Mouse (Mus musculus): ENCODE data around the gene Amn1. TPM values are rescaled to one million over a fixed set of nuclear protein-coding genes. Genes with fewer than 3 reads are reported as not detected.
"Not testable (repeated sequence)": the region's sequence is repeated elsewhere in the genome, so short reads cannot be mapped to it uniquely, and the experiment has no call there.

The Amn1 gene
- 10 to 100 TPM; 31.4 to 32.4 TPM for total RNA-seq (2021)
- long read RNA-seq, experiment 1, partial matches to known transcripts, result 0 of 10 reads
- long read RNA-seq, experiment 1, other reads (novel, unspliced or antisense), result 7 of 10 reads
- long read RNA-seq, experiment 2, full-length matches to known transcripts, result 27 of 44 reads
- long read RNA-seq, experiment 2, partial matches to known transcripts, result 1 of 44 reads
- long read RNA-seq, experiment 2, other reads (novel, unspliced or antisense), result 16 of 44 reads

- peak; percentile 92 to 98 for DNase-seq (ENCODE audit: low spot score in 2 of 2)
These were observed at the start of gene Amn1 for GRCm38 (mm10) chr6:149188041-149188924. Gene Amn1 (minus strand): TSS chr6:149188712.

GRCm38 (mm10) chr6:149236807-149237206 is 48.3 kb upstream of the Amn1 start:
- DNase-seq (ENCODE audit: low spot score in 2 of 2), result no peak

GRCm38 (mm10) chr6:149233918-149234317 is 45.4 kb upstream of the Amn1 start:
- DNase-seq (ENCODE audit: low spot score in 2 of 2), result no peak

- no peak for DNase-seq (ENCODE audit: low spot score in 2 of 2)
These were observed 36.2 kb upstream of the Amn1 start for GRCm38 (mm10) chr6:149224751-149225150.

GRCm38 (mm10) chr6:149221296-149221695 is 32.8 kb upstream of the Amn1 start:
- no peak for DNase-seq (ENCODE audit: low spot score in 2 of 2)

GRCm38 (mm10) chr6:149198572-149198971 is 10.1 kb upstream of the Amn1 start:
- no peak for DNase-seq (ENCODE audit: low spot score in 2 of 2)

- DNase-seq (ENCODE audit: low spot score in 2 of 2), result no peak
These were observed 8.6 kb upstream of the Amn1 start for GRCm38 (mm10) chr6:149197116-149197515.

- DNase-seq (ENCODE audit: low spot score in 2 of 2), result no peak
These were observed 4.9 kb upstream of the Amn1 start for GRCm38 (mm10) chr6:149193276-149193905.

GRCm38 (mm10) chr6:149191951-149192350 is 3.4 kb upstream of the Amn1 start:
- DNase-seq (ENCODE audit: low spot score in 2 of 2), result not testable (repeated sequence)

- DNase-seq (ENCODE audit: low spot score in 2 of 2), result peak in 1 of 2 experiments; percentile 1
These were observed 919 bp upstream of the Amn1 start for GRCm38 (mm10) chr6:149189340-149189922.

GRCm38 (mm10) chr6:149188925-149189257 is 379 bp upstream of the Amn1 start:
- DNase-seq (ENCODE audit: low spot score in 2 of 2), result no peak

GRCm38 (mm10) chr6:149187371-149187770 is 1.1 kb downstream of the Amn1 start:
- DNase-seq (ENCODE audit: low spot score in 2 of 2), result no peak

GRCm38 (mm10) chr6:149184007-149184406 is 4.5 kb downstream of the Amn1 start:
- no peak for DNase-seq (ENCODE audit: low spot score in 2 of 2)

- DNase-seq (ENCODE audit: low spot score in 2 of 2), result no peak
These were observed 9.4 kb downstream of the Amn1 start for GRCm38 (mm10) chr6:149179064-149179463.

- DNase-seq (ENCODE audit: low spot score in 2 of 2), result peak in 1 of 2 experiments; percentile 5
These were observed 13.5 kb downstream of the Amn1 start for GRCm38 (mm10) chr6:149174932-149175570.

- DNase-seq (ENCODE audit: low spot score in 2 of 2), result no peak
These were observed 14.5 kb downstream of the Amn1 start for GRCm38 (mm10) chr6:149173831-149174625.

- DNase-seq (ENCODE audit: low spot score in 2 of 2), result not testable (repeated sequence)
These were observed 18.5 kb downstream of the Amn1 start for GRCm38 (mm10) chr6:149169965-149170364.

- no peak for DNase-seq (ENCODE audit: low spot score in 2 of 2)
These were observed 20.1 kb downstream of the Amn1 start for GRCm38 (mm10) chr6:149168436-149168835.

GRCm38 (mm10) chr6:149167672-149168071 is 20.8 kb downstream of the Amn1 start:
- no peak for DNase-seq (ENCODE audit: low spot score in 2 of 2)

GRCm38 (mm10) chr6:149167038-149167437 is 21.5 kb downstream of the Amn1 start:
- not testable (repeated sequence) for DNase-seq (ENCODE audit: low spot score in 2 of 2)

Data from layer of hippocampus, postnatal 14 days (tissue).